Mouse (Mus musculus) neural tube, embryonic 14.5 days (tissue): ENCODE results near the gene Myl12a. TPM values are rescaled to one million over a fixed set of nuclear protein-coding genes. Genes with fewer than 3 reads are reported as not detected.

Experiments used
- ATAC-seq: fragments of 200-750 bp; cut with Nextera tagmentation; 2 replicates; pipeline ENCODE4 v1.8.0; 2017; ENCODE audit warnings: low read depth, mild to moderate bottlenecking, moderate TSS enrichment, moderate library complexity
- H3K27ac ChIP-seq: fragments of 300-500 bp; sonication (generic); 2 replicates; pipeline ENCODE4 v1.5.1; 2014; ENCODE audit warnings: low read depth, mild to moderate bottlenecking, control low read depth, low read length, moderate library complexity, mixed read lengths
- H3K27me3 ChIP-seq: fragments of 300-500 bp; sonication (generic); 2 replicates; pipeline ENCODE4 v1.6.1; 2014; ENCODE audit warnings: low read length; ENCODE audit not compliant: control insufficient read depth, insufficient read depth
- H3K36me3 ChIP-seq: fragments of 300-500 bp; sonication (generic); 2 replicates; pipeline ENCODE4 v1.6.1; 2014; ENCODE audit warnings: low read length, mixed read lengths; ENCODE audit not compliant: control insufficient read depth, insufficient read depth
- H3K4me1 ChIP-seq: fragments of 300-500 bp; sonication (generic); 2 replicates; pipeline ENCODE4 v1.6.1; 2014; ENCODE audit warnings: low read length; ENCODE audit not compliant: control insufficient read depth, insufficient read depth
- H3K4me2 ChIP-seq: fragments of 300-500 bp; sonication (generic); 2 replicates; pipeline ENCODE4 v1.6.1; 2014; ENCODE audit warnings: mild to moderate bottlenecking, low read depth, low read length, control low read depth
- H3K4me3 ChIP-seq: fragments of 300-500 bp; sonication (generic); 2 replicates; pipeline ENCODE4 v1.5.1; 2014; ENCODE audit warnings: low read depth, low read length, control low read depth, mixed read lengths
- H3K9ac ChIP-seq: fragments of 300-500 bp; sonication (generic); replicated peaks from 2 replicates; pipeline ENCODE4 v1.6.1; 2014; ENCODE audit warnings: low read depth, mild to moderate bottlenecking, control low read depth, low read length, mixed read lengths
- H3K9me3 ChIP-seq: fragments of 300-500 bp; sonication (generic); 2 replicates; pipeline ENCODE4 v1.6.1; 2016; ENCODE audit warnings: low read length; ENCODE audit not compliant: control insufficient read depth
- WGBS: fragments of 180-500 bp; shearing (Covaris S2); extraction: QIAGEN DNeasy Blood & Tissue Kit; methylation state at CpG from one replicate; pipeline ENCODE4 v1.1.7; 2014; 5-methylcytosine and 5-hydroxymethylcytosine counted together
- polyA plus RNA-seq: library from polyadenylated mRNA; unstranded; fragments of >200 nt; fragmentation: Nextera tagmentation; extraction: Ambion mirVana; gene quantifications from 2 replicates; pipeline ENCODE4 v1.2.1, GENCODE M21; 2014

Myl12a gene
- polyA plus RNA-seq, 1 experiment from 2014 or later: 63.7 TPM

- Histone ChIP-seq H3K4me3 (no peak overlapping the region), H3K36me3 (0 out of 2 replicates have a peak, but pooled peaks cover 3% of the 10 kb centered on the region), H3K9ac (no peak overlapping the region), H3K4me1 (peaks cover 8% of the 10 kb centered on the region; the same call in 1 of the 2 replicates), H3K27ac (no peak overlapping the region), H3K9me3 (no peaks in the 10 kb centered on the region), H3K27me3 (no peaks in the 10 kb centered on the region), H3K4me2 (no peak overlapping the region)
- no peak for ATAC-seq
- 88% methylated on average over 9 of the region's 9 CpGs for WGBS
Measured at GRCm38 (mm10) chr17:70998400-70998975, 4.2 kb downstream of the Myl12a start.

DNA sequence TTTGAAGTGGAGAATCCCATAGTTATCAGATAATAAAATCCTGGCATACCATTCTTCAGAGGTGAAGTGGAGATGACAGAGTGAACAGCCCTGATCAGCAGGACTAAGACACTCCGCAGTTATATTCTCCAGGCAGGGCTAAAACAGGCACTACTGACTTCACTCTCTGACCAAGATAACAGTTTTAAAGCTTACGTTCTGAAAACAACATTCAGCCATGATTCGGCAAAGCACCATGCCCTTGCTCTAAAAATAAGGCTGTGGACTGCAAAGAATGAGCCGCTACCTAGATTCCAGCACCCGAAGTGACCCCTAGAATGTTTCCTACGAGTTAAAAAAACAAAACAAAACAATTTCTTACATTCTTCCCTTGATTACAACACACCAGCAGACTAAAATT, 4.8 kb downstream of the Myl12a start:
- Histone ChIP-seq H3K27me3 (no peaks in the 10 kb centered on the region), H3K36me3 (0 out of 2 replicates have a peak, but pooled peaks cover 3% of the 10 kb centered on the region), H3K4me1 (peaks cover 8% of the 10 kb centered on the region; the same call in 1 of the 2 replicates), H3K9me3 (no peaks in the 10 kb centered on the region), H3K4me2 (no peak overlapping the region), H3K27ac (no peak overlapping the region), H3K9ac (no peak overlapping the region), H3K4me3 (no peak overlapping the region)
- WGBS: 84% methylated on average over 6 of the region's 6 CpGs
- ATAC-seq: no peak

GRCm38 (mm10) chr17:70995551-70995950, 7.1 kb downstream of the Myl12a start:
- no peak overlapping the region for H3K4me3 ChIP-seq
- WGBS: 96% methylated on average over 6 of the region's 6 CpGs
- ATAC-seq: no peak

GRCm38 (mm10) chr17:70994671-70995070, 8.0 kb downstream of the Myl12a start:
- Histone ChIP-seq H3K9ac (no peak overlapping the region), H3K27ac (no peak overlapping the region), H3K4me1 (peaks cover 5% of the 10 kb centered on the region; the same call in 1 of the 2 replicates), H3K36me3 (0 out of 2 replicates have a peak, but pooled peaks cover 3% of the 10 kb centered on the region), H3K27me3 (no peaks in the 10 kb centered on the region), H3K4me3 (no peak overlapping the region), H3K4me2 (no peak overlapping the region), H3K9me3 (no peaks in the 10 kb centered on the region)
- ATAC-seq: no peak
- WGBS: 90% methylated on average over 6 of the region's 6 CpGs

More at GRCm38 (mm10) chr17:70995551-70995950, 7.1 kb downstream of the Myl12a start:
- no peak overlapping the region for H3K27ac ChIP-seq
- H3K9me3 ChIP-seq: no peaks in the 10 kb centered on the region
- H3K4me2 ChIP-seq: no peak overlapping the region
- H3K36me3 ChIP-seq: 0 out of 2 replicates have a peak, but pooled peaks cover 3% of the 10 kb centered on the region
- no peak overlapping the region for H3K9ac ChIP-seq
- H3K4me1 ChIP-seq: peaks cover 6% of the 10 kb centered on the region; the same call in 1 of the 2 replicates
- no peaks in the 10 kb centered on the region for H3K27me3 ChIP-seq

- no peak for ATAC-seq
- H3K4me2 ChIP-seq: no peak overlapping the region
- H3K9ac ChIP-seq: no peak overlapping the region
- H3K4me3 ChIP-seq: no peak overlapping the region
- H3K9me3 ChIP-seq: no peaks in the 10 kb centered on the region
- WGBS: 33% methylated on average over 3 of the region's 3 CpGs
- peaks cover 17% of the 10 kb centered on the region for H3K4me1 ChIP-seq
- no peak overlapping the region for H3K27ac ChIP-seq
- H3K27me3 ChIP-seq: no peaks in the 10 kb centered on the region
- 0 out of 2 replicates have a peak, but pooled peaks cover 3% of the 10 kb centered on the region for H3K36me3 ChIP-seq
Measured at GRCm38 (mm10) chr17:70993385-70993807, 9.3 kb downstream of the Myl12a start.

GRCm38 (mm10) chr17:70992662-70993061, 10.0 kb downstream of the Myl12a start:
- H3K4me3 ChIP-seq: no peak overlapping the region
- no peak overlapping the region for H3K9ac ChIP-seq
- H3K27ac ChIP-seq: no peak overlapping the region
- no peak overlapping the region for H3K4me2 ChIP-seq
- H3K27me3 ChIP-seq: no peaks in the 10 kb centered on the region
- H3K36me3 ChIP-seq: 0 out of 2 replicates have a peak, but pooled peaks cover 3% of the 10 kb centered on the region
- H3K4me1 ChIP-seq: peaks cover 21% of the 10 kb centered on the region
- H3K9me3 ChIP-seq: no peaks in the 10 kb centered on the region
- no peak for ATAC-seq
- WGBS: 75% methylated on average over 9 of the region's 9 CpGs

DNA sequence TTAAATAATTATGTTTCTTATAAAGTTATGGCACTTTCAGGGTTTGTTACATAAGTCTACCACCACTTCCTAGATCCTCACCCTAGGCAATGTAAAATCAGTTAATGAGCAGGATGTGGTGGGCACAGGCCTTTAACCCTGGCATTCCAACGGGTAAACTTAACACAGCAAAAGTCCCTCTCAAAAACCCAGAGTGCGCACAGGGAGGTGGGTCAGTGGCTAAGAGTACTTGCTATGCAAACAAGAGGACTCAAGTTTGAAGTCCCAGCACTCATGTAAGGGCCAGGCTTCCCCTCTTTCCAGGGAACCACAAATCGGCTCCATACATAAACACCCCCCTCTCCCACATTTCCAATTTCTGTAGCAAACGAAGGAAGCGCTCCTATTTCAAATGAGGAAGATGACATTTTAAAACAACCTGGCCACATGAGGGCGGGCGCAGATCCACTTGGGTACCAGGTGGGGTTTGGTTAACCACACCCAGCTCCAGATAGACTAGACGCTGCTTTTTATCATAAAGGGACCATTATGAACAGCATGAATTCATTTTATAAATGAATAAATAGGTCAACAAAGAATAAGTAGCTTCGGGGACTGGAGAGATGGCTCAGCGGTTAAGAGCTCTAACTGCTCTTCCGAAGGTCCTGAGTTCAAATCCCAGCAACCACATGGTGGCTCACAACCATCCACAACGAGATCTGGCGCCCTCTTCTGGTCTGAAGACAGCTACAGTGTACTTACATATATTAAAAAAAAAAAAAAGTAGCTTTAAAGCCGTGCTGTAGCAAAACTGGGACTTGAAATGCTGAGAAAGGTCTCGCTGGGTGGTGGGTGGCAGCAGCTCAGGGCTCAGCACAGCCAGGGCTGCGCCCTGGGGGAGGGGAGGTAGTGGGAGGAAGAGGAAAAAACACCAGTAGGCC, 10.7 kb downstream of the Myl12a start:
- Histone ChIP-seq H3K9ac (no peak overlapping the region), H3K36me3 (0 out of 2 replicates have a peak, but pooled peaks cover 3% of the 10 kb centered on the region), H3K27me3 (no peaks in the 10 kb centered on the region), H3K4me3 (no peak overlapping the region), H3K9me3 (no peaks in the 10 kb centered on the region), H3K27ac (no peak overlapping the region), H3K4me1 (peaks cover 21% of the 10 kb centered on the region), H3K4me2 (no peak overlapping the region)
- 91% methylated on average over 16 of the region's 16 CpGs for WGBS
- ATAC-seq: no peak

GRCm38 (mm10) chr17:70990403-70991303, 12.0 kb downstream of the Myl12a start:
- Histone ChIP-seq H3K4me3 (peak overlapping the region; percentile 98), H3K27me3 (no peaks in the 10 kb centered on the region), H3K9me3 (no peaks in the 10 kb centered on the region), H3K4me2 (peak overlapping the region; percentile 56), H3K27ac (peak overlapping the region; percentile 95), H3K4me1 (peaks cover 21% of the 10 kb centered on the region), H3K9ac (peak overlapping the region; percentile 94), H3K36me3 (0 out of 2 replicates have a peak, but pooled peaks cover 3% of the 10 kb centered on the region)
- 1% methylated on average over 61 of the region's 70 CpGs for WGBS
- ATAC-seq: peak; percentile 96
